Mouse (Mus musculus): Measurements from ENCODE around the gene Hoxa4.
A peak's percentile ranks its signal among the peaks of the same experiment; 100 is the strongest.

Gene Hoxa4

GRCm38 (mm10) chr6:52228475-52229465 is 37.2 kb upstream of the Hoxa4 start:
- DNase-seq (ENCODE audit: inconsistent ontology term): no peak

GRCm38 (mm10) chr6:52227470-52228222 is 36.1 kb upstream of the Hoxa4 start:
- DNase-seq (ENCODE audit: inconsistent ontology term): no peak

GRCm38 (mm10) chr6:52226569-52227257 is 35.2 kb upstream of the Hoxa4 start:
- no peak for DNase-seq (ENCODE audit: inconsistent ontology term)

- DNase-seq (ENCODE audit: inconsistent ontology term): no peak
Measured at GRCm38 (mm10) chr6:52225612-52226568, 34.3 kb upstream of the Hoxa4 start.

- no peak for DNase-seq (ENCODE audit: inconsistent ontology term)
Measured at GRCm38 (mm10) chr6:52224895-52225611, 33.5 kb upstream of the Hoxa4 start.

GRCm38 (mm10) chr6:52223939-52224760 is 32.6 kb upstream of the Hoxa4 start:
- DNase-seq (ENCODE audit: inconsistent ontology term): no peak

GRCm38 (mm10) chr6:52222729-52223128 is 31.2 kb upstream of the Hoxa4 start:
- no peak for DNase-seq (ENCODE audit: inconsistent ontology term)

- no peak for DNase-seq (ENCODE audit: inconsistent ontology term)
Measured at GRCm38 (mm10) chr6:52221993-52222685, 30.6 kb upstream of the Hoxa4 start.

- peak; percentile 67 for DNase-seq (ENCODE audit: inconsistent ontology term)
Measured at GRCm38 (mm10) chr6:52221337-52221992, 29.9 kb upstream of the Hoxa4 start, which contains the start of gene Hoxa7. TSS of gene Hoxa7 (minus strand) at chr6:52221854.

GRCm38 (mm10) chr6:52220865-52221310 is 29.3 kb upstream of the Hoxa4 start:
- no peak for DNase-seq (ENCODE audit: inconsistent ontology term)

- DNase-seq (ENCODE audit: inconsistent ontology term): no peak
Measured at GRCm38 (mm10) chr6:52220003-52220864, 28.7 kb upstream of the Hoxa4 start.

GRCm38 (mm10) chr6:52219234-52219942 is 27.8 kb upstream of the Hoxa4 start:
- DNase-seq (ENCODE audit: inconsistent ontology term): no peak

GRCm38 (mm10) chr6:52218643-52219215 is 27.2 kb upstream of the Hoxa4 start:
- DNase-seq (ENCODE audit: inconsistent ontology term): no peak

- no peak for DNase-seq (ENCODE audit: inconsistent ontology term)
Measured at GRCm38 (mm10) chr6:52217895-52218642, 26.5 kb upstream of the Hoxa4 start.

- no peak for DNase-seq (ENCODE audit: inconsistent ontology term)
Measured at GRCm38 (mm10) chr6:52217459-52217768, 25.9 kb upstream of the Hoxa4 start.
